ENCODE assay signal across 29 mouse cellular contexts in genomic region chr3:116168056-116168455, GRCm38 (mm10). TPM values are rescaled to one million over a fixed set of nuclear protein-coding genes. Genes with fewer than 3 reads are reported as not detected.
A peak's percentile ranks its signal among the peaks of the same experiment; 100 is the strongest.
DNase-seq lines count a peak whose midpoint lies in the region; ATAC-seq and TF ChIP-seq lines count a peak whose summit lies in the region.
"Had no signal": no experiment of that assay in that cellular context is flagged by ENCODE, and none has a peak within 500 bp of the region (broad histone marks: within the 10 kb centered on the region; RNA-seq: fewer than 3 reads in every experiment).

No protein-coding gene starts in this region.

- no peaks in the 10 kb centered on the region for H3K27me3 ChIP-seq in heart, adult 2 months (ENCODE audit: control insufficient read depth, insufficient read depth, low read length)
- no peaks in the 10 kb centered on the region for H3K27me3 ChIP-seq in heart, embryonic 11.5 days (ENCODE audit: control insufficient read depth, insufficient read depth, low read length)
- no peaks in the 10 kb centered on the region for H3K27me3 ChIP-seq in heart, embryonic 12.5 days (replicated peaks)
- H3K27me3 ChIP-seq: CH12.LX; embryonic facial prominence, embryonic 13.5 days; embryonic facial prominence, embryonic 15.5 days; forebrain, embryonic 12.5 days; Patski had no signal

- no peak overlapping the region for H3K9ac ChIP-seq in heart, adult 2 months (ENCODE audit: low read depth, low read length)
- H3K9ac ChIP-seq in heart, embryonic 11.5 days (ENCODE audit: low read depth, low read length), result no peak overlapping the region
- H3K9ac ChIP-seq in heart, embryonic 12.5 days, result no peak overlapping the region
- H3K9ac ChIP-seq: embryonic facial prominence, embryonic 13.5 days; embryonic facial prominence, embryonic 15.5 days; forebrain, embryonic 12.5 days had no signal

- no peaks in the 10 kb centered on the region for H3K9me3 ChIP-seq in heart, embryonic 11.5 days (replicated peaks; ENCODE audit: control insufficient read depth, low read length)
- H3K9me3 ChIP-seq in heart, embryonic 12.5 days (replicated peaks), result no peaks in the 10 kb centered on the region
- H3K9me3 ChIP-seq: embryonic facial prominence, embryonic 13.5 days; embryonic facial prominence, embryonic 15.5 days; forebrain, embryonic 10.5 days; forebrain, embryonic 12.5 days; G1E had no signal

- TF ChIP-seq EP300 in heart, adult 2 months (IDR thresholded peaks at IDR 0.05; ENCODE audit: insufficient read depth, low read depth, low read length), result no peak

- no peak overlapping the region for H3K4me3 ChIP-seq in gastrocnemius, adult 2 months
- H3K4me3 ChIP-seq in heart, adult 2 months, result no peak overlapping the region
- H3K4me3 ChIP-seq in heart, embryonic 11.5 days (ENCODE audit: low read depth, low read length), result no peak overlapping the region
- H3K4me3 ChIP-seq in heart, embryonic 12.5 days, result no peak overlapping the region
- H3K4me3 ChIP-seq in brown adipose tissue, adult 24 weeks (ENCODE audit: insufficient read depth, low read depth, low read length), result no peak overlapping the region
- H3K4me3 ChIP-seq: embryonic facial prominence, embryonic 13.5 days; embryonic facial prominence, embryonic 15.5 days; erythroblast, embryonic 14.5 days; forebrain, embryonic 10.5 days; forebrain, embryonic 12.5 days had no signal

- 52% methylated on average over 2 of the region's 2 CpGs for WGBS in heart, adult 2 months
- 87% methylated on average over 2 of the region's 2 CpGs for WGBS in heart, embryonic 11.5 days (ENCODE audit: insufficient replicate concordance)
- 84% methylated on average over 2 of the region's 2 CpGs for WGBS in heart, embryonic 12.5 days

- peak overlapping the region; percentile 43; the same call in 1 of the 2 replicates for H3K27ac ChIP-seq in gastrocnemius, adult 2 months
- H3K27ac ChIP-seq in heart, adult 2 months, result peak overlapping the region; percentile 65
- H3K27ac ChIP-seq in heart, embryonic 11.5 days (ENCODE audit: low read depth, low read length), result no peak overlapping the region
- no peak overlapping the region for H3K27ac ChIP-seq in heart, embryonic 12.5 days (ENCODE audit: poor library complexity, severe bottlenecking)
- H3K27ac ChIP-seq in brown adipose tissue, adult 24 weeks (replicated peaks; ENCODE audit: low read depth, low read length), result 0 out of 2 replicates have a peak overlapping the region, but pooled peaks have one; percentile 8
- H3K27ac ChIP-seq: embryonic facial prominence, embryonic 13.5 days; embryonic facial prominence, embryonic 15.5 days; forebrain, embryonic 10.5 days; forebrain, embryonic 12.5 days had no signal

- H3K4me1 ChIP-seq in heart, adult 2 months (ENCODE audit: control insufficient read depth, insufficient read depth, low read length), result peaks cover 5% of the 10 kb centered on the region
- H3K4me1 ChIP-seq in heart, embryonic 11.5 days (ENCODE audit: control insufficient read depth, insufficient read depth, low read length), result no peaks in the 10 kb centered on the region
- no peaks in the 10 kb centered on the region for H3K4me1 ChIP-seq in heart, embryonic 12.5 days (replicated peaks)
- peaks cover 6% of the 10 kb centered on the region for H3K4me1 ChIP-seq in brown adipose tissue, adult 24 weeks (ENCODE audit: control insufficient read depth, insufficient read depth, insufficient read length, low read length)
- H3K4me1 ChIP-seq: embryonic facial prominence, embryonic 13.5 days; embryonic facial prominence, embryonic 15.5 days; forebrain, embryonic 10.5 days; forebrain, embryonic 12.5 days had no signal

- no peak overlapping the region for H3K4me2 ChIP-seq in heart, embryonic 11.5 days
- H3K4me2 ChIP-seq in heart, embryonic 12.5 days, result no peak overlapping the region
- H3K4me2 ChIP-seq: embryonic facial prominence, embryonic 13.5 days; embryonic facial prominence, embryonic 15.5 days; forebrain, embryonic 12.5 days had no signal

- no peak for ATAC-seq in heart, embryonic 11.5 days (replicated peaks; ENCODE audit: insufficient number of reproducible peaks, low FRiP score, low TSS enrichment)
- ATAC-seq in heart, embryonic 12.5 days (ENCODE audit: insufficient number of reproducible peaks, low FRiP score), result no peak
- ATAC-seq: activated CD4-positive, CD25-positive, alpha-beta regulatory T cell, adult 4 months; CD4-positive, CD25-positive, alpha-beta regulatory T cell, adult 4 months; forebrain, embryonic 14.5 days; Patski had no signal

- no peak for TF ChIP-seq CTCF in gastrocnemius, adult 2 months (IDR thresholded peaks at IDR 0.05)
- no peak for TF ChIP-seq CTCF in heart, adult 2 months (IDR thresholded peaks at IDR 0.05)

- H3K79me2 ChIP-seq in heart, adult 2 months (replicated peaks; ENCODE audit: control insufficient read depth, insufficient read depth, low read length), result no peaks in the 10 kb centered on the region

- no peak for TF ChIP-seq POLR2A in heart, adult 2 months (IDR thresholded peaks at IDR 0.05; ENCODE audit: insufficient read depth, low read depth, low read length)

- no peak for DNase-seq in gastrocnemius, adult 2 months
- DNase-seq in gastrocnemius, postnatal 25 days, result no peak
- no peak for DNase-seq in heart, adult 2 months
- peak; percentile 37 to 69 for DNase-seq in heart, adult 9 months (ENCODE audit: low spot score in 2 of 2)
- DNase-seq: adrenal gland, adult 8-10 months; adrenal gland, postnatal 14 days; adrenal gland, postnatal 36 days; B cell, adult 2 months; cerebellum, adult 11 months; cerebellum, adult 18-20 months; cerebellum, adult 8-10 months; cerebellum, adult 9-11 months; cerebellum, postnatal 14 days; cerebellum, postnatal 36 days; embryo, embryonic 11 days had no signal

- peaks cover 9% of the 10 kb centered on the region for H3K36me3 ChIP-seq in heart, adult 2 months (ENCODE audit: control insufficient read depth, insufficient read depth, low read length)
- H3K36me3 ChIP-seq in heart, embryonic 11.5 days (ENCODE audit: control insufficient read depth, insufficient read depth, low read length), result no peaks in the 10 kb centered on the region
- no peaks in the 10 kb centered on the region for H3K36me3 ChIP-seq in heart, embryonic 12.5 days
- H3K36me3 ChIP-seq: embryonic facial prominence, embryonic 13.5 days; embryonic facial prominence, embryonic 15.5 days; forebrain, embryonic 10.5 days; forebrain, embryonic 12.5 days; G1E had no signal

- intact Hi-C loops in gastrocnemius, adult 2 months (cut with DNase I), result no loop called here
- intact Hi-C loops in heart, adult 2 months (cut with DNase I), result no loop called here

RNA-seq across cellular contexts. Expression of gene Vcam1, which starts 38.6 kb away (rescaled TPM):
- total RNA-seq in gastrocnemius, adult 2 months (2021), result 1 to 10 TPM; 2.2 to 2.8 TPM
- 1 to 10 TPM; 3.0 to 4.7 TPM for total RNA-seq in gastrocnemius, postnatal 25 days (2021)
- total RNA-seq in heart, adult 2 months (2021), result 10 to 100 TPM; 14.7 to 15.3 TPM
- polyA plus RNA-seq in heart, adult 2 months (2012; rRNA removed), result 5.8 and 9.6 TPM in 2 replicates
- polyA plus RNA-seq in heart, embryonic 11.5 days (2014; fragmentation: Nextera tagmentation; extraction: Ambion mirVana), result 60.9 and 76.0 TPM in 2 replicates
- polyA plus RNA-seq in heart, embryonic 12.5 days (2016; fragmentation: Nextera tagmentation; extraction: Ambion mirVana), result 69.7 and 73.1 TPM in 2 replicates
- 3.6 and 4.6 TPM in 2 replicates for polyA plus RNA-seq in brown adipose tissue, adult 24 weeks (2012; ENCODE audit: insufficient read depth, insufficient read length, missing spikeins)
- polyA plus RNA-seq: G1E had no signal

Comparison
In these comparisons a context has a peak if more than half of its experiments do, and no peak if none do; other contexts are left out.
1. DNase-seq: peak in heart, adult 9 months (2 of 2); none in gastrocnemius, adult 2 months (single experiment), gastrocnemius, postnatal 25 days (single experiment) and heart, adult 2 months (0 of 2).
2. H3K27ac ChIP-seq: peak in gastrocnemius, adult 2 months (single experiment), heart, adult 2 months (single experiment) and brown adipose tissue, adult 24 weeks (single experiment); none in heart, embryonic 11.5 days (single experiment) and heart, embryonic 12.5 days (single experiment).